Mouse (Mus musculus) embryonic fibroblast, embryonic 13.5 days (primary cell): Measurements from ENCODE around the gene Ankrd23. TPM values are rescaled to one million over a fixed set of nuclear protein-coding genes. Genes with fewer than 3 reads are reported as not detected.

Source experiments
- H3K27ac ChIP-seq: 2 replicates; pipeline ENCODE4 v1.5.1; 2012; ENCODE audit warnings: low read length, control low read depth, inconsistent platforms; ENCODE audit not compliant: insufficient read depth
- H3K4me1 ChIP-seq: 2 replicates; pipeline ENCODE4 v1.6.1; 2011; ENCODE audit warnings: low read length; ENCODE audit not compliant: control insufficient read depth, insufficient read depth
- H3K4me3 ChIP-seq: 2 replicates; pipeline ENCODE4 v1.5.1; 2011; ENCODE audit warnings: mild to moderate bottlenecking, control low read depth, low read length; ENCODE audit not compliant: insufficient read depth
- CTCF ChIP-seq: IDR thresholded peaks from 2 replicates; pipeline ENCODE4 v1.5.1; 2011; ENCODE audit warnings: mild to moderate bottlenecking, control low read depth, low read length, moderate library complexity, borderline replicate concordance; ENCODE audit not compliant: insufficient read depth
- POLR2A ChIP-seq: IDR thresholded peaks from 2 replicates; pipeline ENCODE4 v1.6.1; 2011; ENCODE audit warnings: low read depth, mild to moderate bottlenecking, control low read depth, low read length, moderate library complexity
- polyA plus RNA-seq: library from polyadenylated mRNA; stranded (reverse); fragments of >200 nt; gene quantifications from 2 replicates; pipeline ENCODE4 v1.2.4, GENCODE M21; 2011; ENCODE audit warnings: low read depth; ENCODE audit not compliant: missing spikeins, insufficient read length

Ankrd23 gene
- polyA plus RNA-seq, 1 experiment: 6.7 TPM

DNA sequence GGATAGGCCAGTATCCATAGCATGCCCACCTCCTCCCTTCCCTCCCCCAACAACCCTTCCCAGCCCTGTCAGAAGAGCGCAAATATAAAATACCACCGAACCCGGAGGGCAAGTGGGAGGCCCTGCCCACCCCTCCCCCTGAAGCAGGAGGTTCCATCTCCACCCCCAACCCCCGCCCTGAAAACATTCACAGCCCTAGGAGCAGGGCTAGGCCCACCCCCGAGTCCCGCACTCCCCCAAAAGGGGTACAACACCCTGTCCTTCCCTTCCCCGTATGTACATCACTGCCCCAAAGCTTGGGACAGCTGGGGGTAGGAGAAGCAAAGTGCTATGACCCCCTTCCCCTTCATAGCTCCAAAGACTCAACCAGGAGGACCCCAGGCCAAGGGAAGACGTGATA is 12.1 kb upstream of the Ankrd23 start:
- TF ChIP-seq CTCF (no peak), POLR2A (no peak)
- no peak overlapping the region for H3K27ac ChIP-seq
- no peak overlapping the region for H3K4me3 ChIP-seq
- H3K4me1 ChIP-seq: peaks cover 9% of the 10 kb centered on the region; the same call in 1 of the 2 replicates

DNA sequence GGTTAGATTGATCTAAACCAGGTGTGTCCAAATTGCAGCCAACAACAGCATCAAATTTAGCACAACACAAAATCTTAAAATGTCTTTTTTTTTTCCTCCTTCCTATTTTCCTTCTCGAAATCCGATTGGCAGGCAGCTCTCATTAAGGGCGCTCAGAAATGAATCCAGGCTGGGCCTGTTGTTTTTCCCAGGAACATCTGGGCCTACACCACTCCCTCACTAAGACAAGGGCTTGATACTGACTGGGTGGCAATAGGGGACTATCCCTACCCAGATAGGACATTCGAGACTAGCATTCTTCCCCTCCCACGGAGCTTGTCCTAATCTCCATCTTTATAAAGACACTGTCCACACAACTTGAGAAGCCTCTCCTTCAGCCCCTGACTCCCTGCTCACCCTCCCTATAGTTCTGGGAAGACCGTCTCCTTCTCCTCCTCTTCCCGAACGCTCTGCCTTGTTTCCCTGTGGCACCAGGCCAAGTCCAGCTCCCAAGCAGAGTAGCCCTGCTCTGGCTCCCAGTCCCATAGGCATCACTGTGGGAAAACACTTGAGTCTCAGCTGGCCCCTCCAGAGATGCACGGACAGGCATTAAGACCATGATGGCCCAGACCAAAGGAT is 11.4 kb upstream of the Ankrd23 start:
- H3K4me1 ChIP-seq: peaks cover 9% of the 10 kb centered on the region; the same call in 1 of the 2 replicates
- no peak for TF ChIP-seq POLR2A
- no peak for TF ChIP-seq CTCF
- no peak overlapping the region for H3K4me3 ChIP-seq
- H3K27ac ChIP-seq: peak overlapping the region; percentile 36; the same call in 1 of the 2 replicates

DNA sequence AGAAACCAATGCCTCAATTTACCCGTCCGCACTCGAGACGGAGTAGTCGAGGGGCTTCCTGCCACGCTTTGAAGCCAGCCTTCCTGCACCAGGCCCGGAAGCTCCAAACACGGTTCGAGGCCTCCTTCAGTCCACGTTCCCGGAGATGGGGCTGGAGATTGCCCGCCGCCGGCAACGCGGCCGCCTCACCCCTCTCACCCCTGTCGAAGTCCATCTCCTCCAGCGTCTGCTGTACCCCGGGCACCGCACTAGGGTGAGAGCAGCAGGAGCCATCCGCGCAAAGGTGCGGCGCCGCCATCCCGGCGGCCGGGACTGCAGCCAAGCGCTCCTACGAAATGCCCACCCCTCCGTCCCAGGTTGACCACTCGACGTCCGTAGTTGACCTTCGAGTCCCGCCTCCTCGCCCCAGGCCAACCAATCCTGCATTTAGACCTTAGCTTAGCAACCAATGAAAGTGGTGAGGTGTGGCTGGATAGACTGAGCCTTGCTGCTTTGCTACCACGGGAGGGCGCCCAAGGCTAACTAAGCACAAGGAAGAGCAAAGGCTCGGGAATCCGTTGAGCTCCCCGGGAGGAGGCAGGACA is 10.3 kb upstream of the Ankrd23 start, which contains the start of gene Ankrd39:
Gene Ankrd39, minus strand, starts transcription at position 558 of the 584 bp plus-strand sequence.
- H3K4me3 ChIP-seq: peak within 1 kb of the TSS; percentile 64
- peak within 1 kb of the TSS; percentile 36 for H3K27ac ChIP-seq
- TF ChIP-seq CTCF (peak; percentile 90), POLR2A (peak; percentile 85)
- H3K4me1 ChIP-seq: peaks cover 9% of the 10 kb centered on the region; the same call in 1 of the 2 replicates

DNA sequence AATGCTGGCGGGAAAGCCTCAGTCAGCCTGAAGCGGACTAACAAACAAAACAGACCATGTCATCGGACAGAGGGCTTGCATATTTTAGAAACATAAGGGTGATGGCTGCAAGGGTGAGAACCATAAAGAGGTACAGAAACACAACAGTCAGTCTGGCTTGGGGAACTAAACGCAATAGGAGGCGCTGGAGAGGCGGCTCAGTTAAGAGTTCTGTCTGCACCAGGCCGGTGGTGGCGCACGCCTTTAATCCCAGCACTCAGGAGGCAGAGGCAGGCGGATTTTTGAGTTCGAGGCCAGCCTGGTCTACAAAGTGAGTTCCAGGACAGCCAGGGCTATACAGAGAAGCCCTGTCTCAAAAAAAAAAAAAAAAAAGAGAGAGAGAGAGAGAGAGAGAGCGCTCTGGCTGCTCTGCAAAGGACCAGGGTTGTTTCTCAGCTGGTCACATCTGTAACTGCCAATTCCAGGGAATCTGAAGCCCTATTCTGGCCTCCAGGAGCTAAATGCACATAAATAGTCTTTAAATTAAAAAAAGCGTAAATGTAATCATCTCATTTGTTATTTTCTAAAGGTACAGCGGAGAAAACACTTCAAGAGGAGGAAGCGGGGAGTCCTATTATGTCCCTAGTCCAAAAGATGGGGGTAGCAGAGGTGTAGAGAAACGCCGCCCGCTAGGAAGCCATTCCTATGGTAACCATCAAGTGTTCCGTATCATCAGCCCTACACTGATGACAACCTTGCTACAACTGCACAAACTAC is 9.3 kb upstream of the Ankrd23 start:
- TF ChIP-seq POLR2A: no peak
- no peak for TF ChIP-seq CTCF
- peak overlapping the region; percentile 64 for H3K4me3 ChIP-seq
- H3K4me1 ChIP-seq: peaks cover 9% of the 10 kb centered on the region; the same call in 1 of the 2 replicates
- no peak overlapping the region for H3K27ac ChIP-seq

DNA sequence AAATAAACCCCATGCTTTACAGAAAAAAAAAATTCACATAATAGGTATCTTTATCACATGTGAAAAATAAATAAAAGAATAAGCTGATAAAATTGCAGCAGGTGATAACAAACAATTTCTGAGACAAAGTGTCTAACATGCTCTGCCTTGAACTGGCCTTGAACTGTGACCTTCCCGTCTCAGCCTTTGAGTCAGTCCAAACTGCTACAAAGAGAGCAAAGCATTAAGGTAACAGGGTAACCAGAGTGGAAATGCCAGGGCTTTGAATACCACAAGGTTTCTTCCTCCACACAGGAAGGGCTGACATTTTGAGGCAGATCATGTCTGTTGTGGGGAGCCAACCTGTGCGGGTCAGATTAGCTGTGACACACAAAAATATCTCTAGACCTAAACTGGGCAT is 8.7 kb upstream of the Ankrd23 start:
- Histone ChIP-seq H3K27ac (no peak overlapping the region), H3K4me1 (peaks cover 9% of the 10 kb centered on the region; the same call in 1 of the 2 replicates), H3K4me3 (no peak overlapping the region)
- TF ChIP-seq POLR2A: no peak
- TF ChIP-seq CTCF: no peak

DNA sequence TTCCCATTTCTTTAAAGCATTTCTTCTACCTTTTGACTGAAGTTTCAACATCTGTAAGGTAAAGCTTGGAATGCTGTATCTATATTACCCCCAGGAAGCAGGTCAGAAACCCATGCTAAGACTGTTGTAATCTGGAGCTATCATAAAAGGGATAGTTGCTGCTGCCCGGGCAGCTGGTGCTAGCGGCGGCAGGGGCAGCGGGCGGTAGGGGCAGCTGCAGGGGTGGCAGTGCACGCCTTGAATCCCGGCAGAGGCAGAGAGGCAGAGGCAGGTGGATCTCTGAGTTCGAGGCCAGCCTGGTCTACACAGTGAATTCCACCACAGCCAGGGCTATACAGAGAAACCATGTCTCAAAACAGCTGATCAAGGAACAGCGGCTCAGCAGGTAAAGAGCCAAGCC is 6.2 kb upstream of the Ankrd23 start:
- H3K27ac ChIP-seq: no peak overlapping the region
- H3K4me1 ChIP-seq: 0 out of 2 replicates have a peak, but pooled peaks cover 3% of the 10 kb centered on the region
- no peak for TF ChIP-seq POLR2A
- TF ChIP-seq CTCF: no peak
- H3K4me3 ChIP-seq: no peak overlapping the region

DNA sequence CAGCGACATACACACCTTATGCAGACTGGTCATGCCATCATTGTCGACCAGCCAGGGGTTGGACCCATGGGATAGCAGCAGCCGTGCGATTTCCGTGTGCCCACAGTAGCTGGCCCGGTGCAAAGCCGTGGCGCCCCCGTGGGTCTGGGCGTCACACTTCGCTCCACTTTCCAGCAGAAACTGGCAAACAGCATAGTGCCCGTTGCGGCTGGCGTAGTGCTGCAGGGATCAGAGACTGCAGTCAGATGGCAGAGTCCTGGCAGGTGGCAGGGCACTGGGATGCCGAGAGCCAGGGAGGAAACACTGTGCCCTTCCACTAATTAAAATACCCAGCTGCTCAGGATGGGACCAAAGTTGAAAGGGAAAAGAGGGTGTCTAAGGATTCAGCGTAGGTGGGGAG is 5.2 kb upstream of the Ankrd23 start:
- TF ChIP-seq CTCF (no peak), POLR2A (no peak)
- H3K4me1 ChIP-seq: 0 out of 2 replicates have a peak, but pooled peaks cover 3% of the 10 kb centered on the region
- no peak overlapping the region for H3K4me3 ChIP-seq
- H3K27ac ChIP-seq: no peak overlapping the region

DNA sequence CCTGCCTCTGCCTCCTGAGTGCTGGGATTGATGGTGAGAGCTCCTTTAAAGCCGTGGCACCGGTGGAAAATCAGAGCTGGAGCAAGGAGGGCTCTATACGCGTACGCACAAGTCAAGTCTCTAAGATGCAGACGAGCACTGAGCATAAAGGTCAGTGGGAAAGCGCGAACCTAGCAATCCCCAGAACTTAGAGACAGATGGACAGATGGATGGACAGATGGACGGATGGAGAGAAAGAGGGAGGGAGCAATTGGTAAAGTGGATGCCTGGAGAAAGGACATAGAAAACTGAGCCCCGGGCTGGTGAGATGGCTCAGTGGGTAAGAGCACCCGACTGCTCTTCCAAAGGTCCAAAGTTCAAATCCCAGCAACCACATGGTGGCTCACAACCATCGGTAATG is 4.1 kb upstream of the Ankrd23 start:
- H3K4me1 ChIP-seq: 0 out of 2 replicates have a peak, but pooled peaks cover 3% of the 10 kb centered on the region
- H3K4me3 ChIP-seq: no peak overlapping the region
- no peak overlapping the region for H3K27ac ChIP-seq
- no peak for TF ChIP-seq CTCF
- no peak for TF ChIP-seq POLR2A

DNA sequence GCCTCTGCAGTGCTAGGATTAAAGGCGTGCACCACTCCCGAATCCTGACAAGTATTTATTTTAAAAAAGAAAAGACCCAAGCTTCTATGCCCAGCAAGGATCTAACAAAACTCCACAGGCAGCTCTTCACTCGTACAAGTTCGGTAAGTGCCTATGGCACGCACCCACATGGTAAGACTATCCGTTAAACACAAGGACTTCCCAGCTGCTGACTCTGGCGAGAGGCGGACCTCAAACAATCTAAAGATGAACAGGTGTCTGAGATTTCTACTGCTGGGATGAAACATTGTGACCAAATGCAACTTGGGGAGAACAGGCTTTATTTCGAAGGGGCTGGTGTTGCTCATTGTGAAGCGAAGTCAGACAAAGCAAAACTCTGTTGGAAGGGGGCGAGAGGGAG is 3.4 kb upstream of the Ankrd23 start:
- Histone ChIP-seq H3K27ac (no peak overlapping the region), H3K4me3 (no peak overlapping the region), H3K4me1 (no peaks in the 10 kb centered on the region)
- TF ChIP-seq CTCF (no peak), POLR2A (no peak)
